ENCODE assay signal across 18 mouse cellular contexts in the genomic region with DNA sequence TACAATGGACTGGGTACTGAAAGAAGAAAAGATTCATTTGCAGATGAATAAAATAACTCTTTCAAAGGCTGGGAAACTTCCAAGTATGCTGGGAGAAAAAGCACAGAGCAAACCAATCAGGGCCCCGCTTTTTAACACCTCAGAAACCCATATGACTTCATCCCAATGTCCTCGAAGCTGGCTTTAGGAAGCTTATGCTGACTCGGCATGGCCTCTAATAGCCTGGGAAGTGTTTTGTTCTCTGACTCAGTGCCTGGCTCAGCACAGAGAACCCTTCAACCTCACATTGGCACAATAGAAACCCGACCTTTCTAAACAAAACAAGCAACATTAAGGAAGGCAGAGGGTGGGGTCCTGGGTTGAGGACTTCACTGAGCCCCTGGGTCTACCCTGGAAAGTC. TPM values are rescaled to one million over a fixed set of nuclear protein-coding genes. Genes with fewer than 3 reads are reported as not detected.
A peak's percentile ranks its signal among the peaks of the same experiment; 100 is the strongest.
DNase-seq lines count a peak whose midpoint lies in the region; ATAC-seq and TF ChIP-seq lines count a peak whose summit lies in the region.
"Had no signal": no experiment of that assay in that cellular context is flagged by ENCODE, and none has a peak within 500 bp of the region (broad histone marks: within the 10 kb centered on the region; RNA-seq: fewer than 3 reads in every experiment).

No protein-coding gene starts in this region.

- no peak overlapping the region for H3K27ac ChIP-seq in embryonic facial prominence, embryonic 14.5 days (replicated peaks; ENCODE audit: low read depth, low read length)
- H3K27ac ChIP-seq in embryonic facial prominence, embryonic 10.5 days (replicated peaks) = no peak overlapping the region
- H3K27ac ChIP-seq in lung, embryonic 14.5 days (ENCODE audit: low read depth) = no peak overlapping the region
- no peak overlapping the region for H3K27ac ChIP-seq in ES-E14 (ENCODE audit: insufficient read depth, low read depth, low read length, poor library complexity, severe bottlenecking)
- H3K27ac ChIP-seq in midbrain, embryonic 14.5 days (replicated peaks; ENCODE audit: low read depth, low read length) = no peak overlapping the region
- H3K27ac ChIP-seq: heart, embryonic 13.5 days; left cerebral cortex, adult 2 months; limb, embryonic 12.5 days; midbrain, embryonic 13.5 days had no signal

- no peaks in the 10 kb centered on the region for H3K4me1 ChIP-seq in embryonic facial prominence, embryonic 14.5 days (ENCODE audit: control insufficient read depth, insufficient read depth, low read length)
- H3K4me1 ChIP-seq in embryonic facial prominence, embryonic 10.5 days = no peaks in the 10 kb centered on the region
- no peaks in the 10 kb centered on the region for H3K4me1 ChIP-seq in lung, embryonic 14.5 days (ENCODE audit: insufficient read depth)
- peaks cover 0 to 5% of the 10 kb centered on the region in 2 experiments; a peak in 1 of 4 replicates for H3K4me1 ChIP-seq in ES-E14 (ENCODE audit: control insufficient read depth in 2 of 2, insufficient read depth in 2 of 2, low read length in 2 of 2, poor library complexity in 1 of 2)
- no peaks in the 10 kb centered on the region for H3K4me1 ChIP-seq in midbrain, embryonic 14.5 days (ENCODE audit: control insufficient read depth, insufficient read depth, low read length)
- H3K4me1 ChIP-seq: limb, embryonic 12.5 days; midbrain, embryonic 13.5 days had no signal

- no peak overlapping the region for H3K4me2 ChIP-seq in embryonic facial prominence, embryonic 14.5 days (ENCODE audit: low read depth, low read length)
- H3K4me2 ChIP-seq in lung, embryonic 14.5 days = no peak overlapping the region
- no peak overlapping the region for H3K4me2 ChIP-seq in midbrain, embryonic 14.5 days (ENCODE audit: low read length)
- H3K4me2 ChIP-seq: heart, embryonic 13.5 days; limb, embryonic 12.5 days; midbrain, embryonic 13.5 days had no signal

- in situ Hi-C loops in ES-E14 (cut with MboI; ENCODE audit: low sequenced_read_pairs in 2 of 2, unreplicated experiment in 2 of 2) = no loop called here

- no peak for TF ChIP-seq CTCF in lung, embryonic 14.5 days (IDR thresholded peaks at IDR 0.05; ENCODE audit: low read depth)

- peaks cover 7% of the 10 kb centered on the region; the same call in 1 of the 2 replicates for H3K36me3 ChIP-seq in embryonic facial prominence, embryonic 14.5 days (ENCODE audit: control insufficient read depth, insufficient read depth, low read length)
- H3K36me3 ChIP-seq in embryonic facial prominence, embryonic 10.5 days (replicated peaks) = peaks cover 36% of the 10 kb centered on the region
- H3K36me3 ChIP-seq in lung, embryonic 14.5 days (ENCODE audit: insufficient read depth) = 0 out of 2 replicates have a peak, but pooled peaks cover 3% of the 10 kb centered on the region
- peaks cover 6% of the 10 kb centered on the region; the same call in 1 of the 2 replicates for H3K36me3 ChIP-seq in ES-E14 (ENCODE audit: control insufficient read depth, insufficient read depth, low read length, poor library complexity, severe bottlenecking)
- no peaks in the 10 kb centered on the region for H3K36me3 ChIP-seq in midbrain, embryonic 14.5 days (ENCODE audit: control insufficient read depth, insufficient read depth, low read length)
- H3K36me3 ChIP-seq: midbrain, embryonic 13.5 days had no signal

- H3K4me3 ChIP-seq in embryonic facial prominence, embryonic 14.5 days (ENCODE audit: low read depth, low read length) = no peak overlapping the region
- H3K4me3 ChIP-seq in embryonic facial prominence, embryonic 10.5 days = no peak overlapping the region
- no peak overlapping the region for H3K4me3 ChIP-seq in lung, embryonic 14.5 days (ENCODE audit: low read depth, low read length)
- H3K4me3 ChIP-seq in ES-E14 (ENCODE audit: insufficient read depth in 1 of 2, low read depth in 1 of 2, low read length in 2 of 2, poor library complexity in 1 of 2, severe bottlenecking in 1 of 2) = no peak overlapping the region
- H3K4me3 ChIP-seq in midbrain, embryonic 14.5 days (replicated peaks; ENCODE audit: low read depth, low read length) = no peak overlapping the region
- H3K4me3 ChIP-seq: heart, embryonic 13.5 days; left cerebral cortex, adult 2 months; limb, embryonic 12.5 days; midbrain, embryonic 13.5 days had no signal

- intact Hi-C loops in left cerebral cortex, postnatal 4 days (cut with DNase I) = no loop called here

- no peak overlapping the region for H3K9ac ChIP-seq in embryonic facial prominence, embryonic 14.5 days (ENCODE audit: low read depth, low read length)
- H3K9ac ChIP-seq in lung, embryonic 14.5 days = no peak overlapping the region
- no peak overlapping the region for H3K9ac ChIP-seq in ES-E14 (ENCODE audit: insufficient read depth, low read depth, low read length, poor library complexity, severe bottlenecking)
- H3K9ac ChIP-seq in midbrain, embryonic 14.5 days (replicated peaks; ENCODE audit: low read length) = no peak overlapping the region
- H3K9ac ChIP-seq: heart, embryonic 13.5 days; limb, embryonic 12.5 days; midbrain, embryonic 13.5 days had no signal

- no peaks in the 10 kb centered on the region for H3K27me3 ChIP-seq in embryonic facial prominence, embryonic 14.5 days (replicated peaks; ENCODE audit: control insufficient read depth, insufficient read depth, low read length)
- no peaks in the 10 kb centered on the region for H3K27me3 ChIP-seq in embryonic facial prominence, embryonic 10.5 days (replicated peaks; ENCODE audit: low read depth, poor library complexity, severe bottlenecking)
- H3K27me3 ChIP-seq in lung, embryonic 14.5 days (ENCODE audit: insufficient read depth, low read length) = no peaks in the 10 kb centered on the region
- H3K27me3 ChIP-seq in midbrain, embryonic 14.5 days (ENCODE audit: control insufficient read depth, insufficient read depth, low read length) = no peaks in the 10 kb centered on the region
- H3K27me3 ChIP-seq: heart, embryonic 13.5 days; limb, embryonic 12.5 days; midbrain, embryonic 13.5 days had no signal

- H3K9me3 ChIP-seq in embryonic facial prominence, embryonic 14.5 days (ENCODE audit: control insufficient read depth, low read length) = no peaks in the 10 kb centered on the region
- no peaks in the 10 kb centered on the region for H3K9me3 ChIP-seq in embryonic facial prominence, embryonic 10.5 days
- H3K9me3 ChIP-seq in lung, embryonic 14.5 days (ENCODE audit: low read depth, low read length) = no peaks in the 10 kb centered on the region
- H3K9me3 ChIP-seq in ES-E14 (ENCODE audit: control insufficient read depth, insufficient read depth, low read depth, low read length) = no peaks in the 10 kb centered on the region
- H3K9me3 ChIP-seq in midbrain, embryonic 14.5 days (ENCODE audit: control insufficient read depth, low read length) = no peaks in the 10 kb centered on the region
- H3K9me3 ChIP-seq: heart, embryonic 13.5 days; limb, embryonic 12.5 days; midbrain, embryonic 13.5 days had no signal

- peak; percentile 30 for DNase-seq in embryonic facial prominence, embryonic 14.5 days (ENCODE audit: low spot score)
- no peak for DNase-seq in embryonic facial prominence, embryonic 10.5 days (ENCODE audit: low spot score)
- DNase-seq in lung, embryonic 14.5 days = peak; percentile 47
- no peak for DNase-seq in lung, postnatal 25 days (ENCODE audit: low spot score)
- DNase-seq in ES-E14 (ENCODE audit: low read depth, low spot score) = no peak
- DNase-seq in fibroblast of lung, adult 2 months (ENCODE audit: low read depth) = peak; percentile 61
- no peak for DNase-seq in left cerebral cortex, postnatal 4 days
- DNase-seq in midbrain, embryonic 14.5 days = no peak
- DNase-seq: adrenal gland, adult 8-10 months; cerebellum, postnatal 10 days; lung, postnatal 4 days; right cerebral cortex, postnatal 25 days; thymus, postnatal 36 days had no signal

- 51% methylated on average over 4 of the region's 4 CpGs for WGBS in embryonic facial prominence, embryonic 14.5 days
- WGBS in embryonic facial prominence, embryonic 10.5 days = 62% methylated on average over 4 of the region's 4 CpGs
- WGBS in lung, embryonic 14.5 days = 51% methylated on average over 4 of the region's 4 CpGs
- WGBS in midbrain, embryonic 14.5 days = 32% methylated on average over 4 of the region's 4 CpGs

- no peak for ATAC-seq in embryonic facial prominence, embryonic 14.5 days (ENCODE audit: low read depth)
- ATAC-seq in lung, embryonic 14.5 days (ENCODE audit: insufficient read depth) = no peak
- ATAC-seq in midbrain, embryonic 14.5 days (ENCODE audit: low FRiP score, low TSS enrichment) = no peak
- ATAC-seq: midbrain, embryonic 13.5 days had no signal

TF ChIP-seq in ES-E14, 5 proteins besides CTCF, POLR2A, EP300 and RAD21:
- TF ChIP-seq MAFK (IDR thresholded peaks at IDR 0.05; ENCODE audit: insufficient read depth, low read depth, low read length) = peak; percentile 85
- TF ChIP-seq ZC3H11A (IDR thresholded peaks at IDR 0.05; ENCODE audit: borderline replicate concordance, low read depth, low read length) = no peak

RNA-seq across cellular contexts. Expression of gene Soat1, which starts 23.7 kb away (rescaled TPM):
- polyA plus RNA-seq in embryonic facial prominence, embryonic 14.5 days (2014; fragmentation: Nextera tagmentation; extraction: Ambion mirVana) = 21.8 and 22.0 TPM in 2 replicates
- 27.2 and 29.2 TPM in 2 replicates for polyA plus RNA-seq in embryonic facial prominence, embryonic 10.5 days (2016; fragmentation: Nextera tagmentation; extraction: Ambion mirVana)
- polyA plus RNA-seq in lung, embryonic 14.5 days (2014; fragmentation: Nextera tagmentation; extraction: Ambion mirVana) = 36.8 and 37.7 TPM in 2 replicates
- 62.4 and 73.9 TPM in 2 replicates for total RNA-seq in ES-E14 (2012; rRNA removed)
- total RNA-seq in left cerebral cortex, postnatal 4 days (2021) = 10 to 100 TPM; 27.5 to 30.2 TPM
- 6.9 and 10.9 TPM in 2 replicates for polyA plus RNA-seq in midbrain, embryonic 14.5 days (2014; fragmentation: Nextera tagmentation; extraction: Ambion mirVana)

RNA-seq across cellular contexts. Expression of gene Axdnd1, which starts 29.5 kb away (rescaled TPM):
- 0.31 and 0.45 TPM in 2 replicates for polyA plus RNA-seq in embryonic facial prominence, embryonic 14.5 days (2014; fragmentation: Nextera tagmentation; extraction: Ambion mirVana)
- polyA plus RNA-seq in embryonic facial prominence, embryonic 10.5 days (2016; fragmentation: Nextera tagmentation; extraction: Ambion mirVana) = 0.28 and 0.30 TPM in 2 replicates
- polyA plus RNA-seq in lung, embryonic 14.5 days (2014; fragmentation: Nextera tagmentation; extraction: Ambion mirVana) = 0.12 and 0.50 TPM in 2 replicates
- total RNA-seq in ES-E14 (2012; rRNA removed) = 0.49 and 0.69 TPM in 2 replicates
- total RNA-seq in left cerebral cortex, postnatal 4 days (2021) = 1 to 10 TPM in 1 of 2 experiments, under 1 TPM in 1; 0.85 to 1.8 TPM
- 0.09 and 0.50 TPM in 2 replicates for polyA plus RNA-seq in midbrain, embryonic 14.5 days (2014; fragmentation: Nextera tagmentation; extraction: Ambion mirVana)
- total RNA-seq: hematopoietic stem cell, adult 5-6 weeks had no signal

Comparison
In these comparisons a context has a peak if more than half of its experiments do, and no peak if none do; other contexts are left out.
1. DNase-seq: peak in embryonic facial prominence, embryonic 14.5 days (single experiment), lung, embryonic 14.5 days (single experiment) and fibroblast of lung, adult 2 months (single experiment); none in embryonic facial prominence, embryonic 10.5 days (single experiment), lung, postnatal 25 days (single experiment), ES-E14 (single experiment), left cerebral cortex, postnatal 4 days (single experiment) and midbrain, embryonic 14.5 days (single experiment).